Mouse (Mus musculus) ES-Bruce4 (cell line): Measurements from ENCODE around the gene 1700123O20Rik.

ENCODE experiments used
- CTCF ChIP-seq: IDR thresholded peaks from one replicate; pipeline ENCODE4 v1.8.1; 2011; ENCODE audit warnings: low read depth, low read length
- EP300 ChIP-seq: IDR thresholded peaks from 2 replicates; pipeline ENCODE4 v1.6.1; 2011; ENCODE audit warnings: low read depth, low read length; ENCODE audit not compliant: insufficient read depth
- POLR2A ChIP-seq: IDR thresholded peaks from one replicate; pipeline ENCODE4 v1.8.1; 2011; ENCODE audit warnings: low read length; ENCODE audit not compliant: insufficient read depth

DNA sequence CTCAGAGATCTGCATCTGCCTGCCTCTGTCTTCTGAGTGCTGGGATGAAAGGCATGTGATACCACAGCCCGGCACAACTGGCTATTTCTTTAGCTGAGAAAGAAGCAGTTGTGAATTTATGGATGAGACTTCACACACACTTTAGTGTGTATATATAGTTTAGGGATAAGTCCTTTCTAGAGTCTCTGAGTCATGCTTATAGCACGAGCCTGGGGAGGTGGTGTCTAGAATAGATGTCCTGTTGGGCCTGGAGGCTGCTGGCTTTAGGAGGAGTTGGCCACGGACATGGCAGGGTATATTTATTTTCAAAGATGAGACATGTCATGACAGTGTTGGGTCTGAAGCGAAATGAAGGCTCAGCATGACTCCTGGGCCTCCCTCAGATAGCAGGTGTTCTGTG is 48.0 kb downstream of the 1700123O20Rik start:
- TF ChIP-seq CTCF: no peak
- TF ChIP-seq EP300: no peak
- TF ChIP-seq POLR2A: no peak
